In genomic region chr5:132837420-132837819, GRCm38 (mm10) we compare ENCODE assay signal across 23 mouse cellular contexts.
A peak's percentile ranks its signal among the peaks of the same experiment; 100 is the strongest.
DNase-seq lines count a peak whose midpoint lies in the region; ATAC-seq and TF ChIP-seq lines count a peak whose summit lies in the region.
"Had no signal": no experiment of that assay in that cellular context is flagged by ENCODE, and none has a peak within 500 bp of the region (broad histone marks: within the 10 kb centered on the region; RNA-seq: fewer than 3 reads in every experiment).

No protein-coding gene starts in this region.

- H3K27ac ChIP-seq in embryonic facial prominence, embryonic 14.5 days (replicated peaks; ENCODE audit: low read depth, low read length), result no peak overlapping the region
- H3K27ac ChIP-seq in embryonic facial prominence, embryonic 10.5 days (replicated peaks), result no peak overlapping the region
- H3K27ac ChIP-seq in kidney, embryonic 16.5 days (ENCODE audit: low read length), result no peak overlapping the region
- no peak overlapping the region for H3K27ac ChIP-seq in midbrain, embryonic 11.5 days (ENCODE audit: low read depth, low read length)
- no peak overlapping the region for H3K27ac ChIP-seq in midbrain, embryonic 15.5 days
- no peak overlapping the region for H3K27ac ChIP-seq in limb, embryonic 14.5 days (replicated peaks; ENCODE audit: low read depth, low read length)
- H3K27ac ChIP-seq: embryonic facial prominence, embryonic 13.5 days; forebrain, embryonic 13.5 days; heart, embryonic 10.5 days; hindbrain, embryonic 12.5 days had no signal

- no peak overlapping the region for H3K4me2 ChIP-seq in embryonic facial prominence, embryonic 14.5 days (ENCODE audit: low read depth, low read length)
- H3K4me2 ChIP-seq in kidney, embryonic 16.5 days (replicated peaks; ENCODE audit: low read depth, low read length), result no peak overlapping the region
- H3K4me2 ChIP-seq in midbrain, embryonic 11.5 days, result no peak overlapping the region
- H3K4me2 ChIP-seq in midbrain, embryonic 15.5 days, result no peak overlapping the region
- no peak overlapping the region for H3K4me2 ChIP-seq in limb, embryonic 14.5 days (replicated peaks; ENCODE audit: low read depth, low read length, severe bottlenecking)
- H3K4me2 ChIP-seq: embryonic facial prominence, embryonic 13.5 days; forebrain, embryonic 13.5 days; hindbrain, embryonic 12.5 days had no signal

- DNase-seq in embryonic facial prominence, embryonic 14.5 days (ENCODE audit: low spot score), result peak; percentile 73
- no peak for DNase-seq in embryonic facial prominence, embryonic 10.5 days (ENCODE audit: low spot score)
- no peak for DNase-seq in kidney, postnatal 14 days
- peak; percentile 28 for DNase-seq in midbrain, embryonic 11.5 days (ENCODE audit: low spot score, missing footprints)
- peak; percentile 83 for DNase-seq in limb, embryonic 14.5 days (ENCODE audit: low spot score)
- DNase-seq: adrenal gland, adult 8-10 months; adrenal gland, postnatal 36 days; B cell, adult 2 months; cerebellum, adult 11 months; cerebellum, adult 9-10 months; cerebellum, postnatal 25 days; gastrocnemius, postnatal 10 days; heart, adult 18-20 months; heart, postnatal 10 days; heart, postnatal 4 days had no signal

- WGBS in embryonic facial prominence, embryonic 14.5 days, result 20% methylated on average over 2 of the region's 2 CpGs
- 58% methylated on average over 2 of the region's 2 CpGs for WGBS in embryonic facial prominence, embryonic 10.5 days
- 4% methylated on average over 2 of the region's 2 CpGs for WGBS in kidney, embryonic 16.5 days
- 54% methylated on average over 2 of the region's 2 CpGs for WGBS in midbrain, embryonic 11.5 days
- 34% methylated on average over 2 of the region's 2 CpGs for WGBS in midbrain, embryonic 15.5 days
- 17% methylated on average over 2 of the region's 2 CpGs for WGBS in limb, embryonic 14.5 days

- H3K9ac ChIP-seq in embryonic facial prominence, embryonic 14.5 days (ENCODE audit: low read depth, low read length), result no peak overlapping the region
- H3K9ac ChIP-seq in kidney, embryonic 16.5 days (replicated peaks; ENCODE audit: low read length), result no peak overlapping the region
- no peak overlapping the region for H3K9ac ChIP-seq in midbrain, embryonic 11.5 days (ENCODE audit: low read length)
- no peak overlapping the region for H3K9ac ChIP-seq in midbrain, embryonic 15.5 days
- H3K9ac ChIP-seq in limb, embryonic 14.5 days (ENCODE audit: low read depth, low read length, severe bottlenecking), result no peak overlapping the region
- H3K9ac ChIP-seq: embryonic facial prominence, embryonic 13.5 days; forebrain, embryonic 13.5 days; hindbrain, embryonic 12.5 days had no signal

- TF ChIP-seq POLR2A in limb, embryonic 14.5 days (IDR thresholded peaks at IDR 0.05; ENCODE audit: borderline replicate concordance, extremely low read depth, insufficient read depth, insufficient read length), result no peak

- H3K4me3 ChIP-seq in embryonic facial prominence, embryonic 14.5 days (ENCODE audit: low read depth, low read length), result no peak overlapping the region
- no peak overlapping the region for H3K4me3 ChIP-seq in embryonic facial prominence, embryonic 10.5 days
- H3K4me3 ChIP-seq in kidney, embryonic 16.5 days (ENCODE audit: low read length), result no peak overlapping the region
- no peak overlapping the region for H3K4me3 ChIP-seq in midbrain, embryonic 11.5 days (ENCODE audit: low read depth, low read length)
- H3K4me3 ChIP-seq in midbrain, embryonic 15.5 days, result no peak overlapping the region
- H3K4me3 ChIP-seq in limb, embryonic 14.5 days (replicated peaks; ENCODE audit: low read length), result no peak overlapping the region
- H3K4me3 ChIP-seq: embryonic facial prominence, embryonic 13.5 days; forebrain, embryonic 13.5 days; heart, embryonic 10.5 days; hindbrain, embryonic 12.5 days had no signal

- 0 out of 2 replicates have a peak, but pooled peaks cover 5% of the 10 kb centered on the region for H3K9me3 ChIP-seq in embryonic facial prominence, embryonic 14.5 days (ENCODE audit: control insufficient read depth, low read length)
- peaks cover 6% of the 10 kb centered on the region; the same call in 1 of the 2 replicates for H3K9me3 ChIP-seq in embryonic facial prominence, embryonic 10.5 days
- no peaks in the 10 kb centered on the region for H3K9me3 ChIP-seq in kidney, embryonic 16.5 days (ENCODE audit: low read length)
- H3K9me3 ChIP-seq in midbrain, embryonic 11.5 days (ENCODE audit: control insufficient read depth, low read length), result no peaks in the 10 kb centered on the region; the same call in 1 of the 2 replicates
- no peaks in the 10 kb centered on the region for H3K9me3 ChIP-seq in midbrain, embryonic 15.5 days
- peaks cover 3% of the 10 kb centered on the region; the same call in 1 of the 2 replicates for H3K9me3 ChIP-seq in limb, embryonic 14.5 days (ENCODE audit: control insufficient read depth, low read length)
- H3K9me3 ChIP-seq: forebrain, embryonic 13.5 days; heart, embryonic 10.5 days; hindbrain, embryonic 12.5 days had no signal

- no peaks in the 10 kb centered on the region for H3K36me3 ChIP-seq in embryonic facial prominence, embryonic 14.5 days (ENCODE audit: control insufficient read depth, insufficient read depth, low read length)
- H3K36me3 ChIP-seq in embryonic facial prominence, embryonic 10.5 days (replicated peaks), result no peaks in the 10 kb centered on the region
- H3K36me3 ChIP-seq in kidney, embryonic 16.5 days (ENCODE audit: insufficient read depth, low read length), result no peaks in the 10 kb centered on the region
- no peaks in the 10 kb centered on the region for H3K36me3 ChIP-seq in midbrain, embryonic 11.5 days (ENCODE audit: control insufficient read depth, insufficient read depth, low read length)
- no peaks in the 10 kb centered on the region for H3K36me3 ChIP-seq in midbrain, embryonic 15.5 days (replicated peaks)
- H3K36me3 ChIP-seq in limb, embryonic 14.5 days (ENCODE audit: control insufficient read depth, insufficient read depth, low read length), result no peaks in the 10 kb centered on the region
- H3K36me3 ChIP-seq: embryonic facial prominence, embryonic 13.5 days; G1E; heart, embryonic 10.5 days; hindbrain, embryonic 12.5 days had no signal

- no peaks in the 10 kb centered on the region for H3K27me3 ChIP-seq in embryonic facial prominence, embryonic 14.5 days (replicated peaks; ENCODE audit: control insufficient read depth, insufficient read depth, low read length)
- H3K27me3 ChIP-seq in embryonic facial prominence, embryonic 10.5 days (replicated peaks; ENCODE audit: low read depth, poor library complexity, severe bottlenecking), result no peaks in the 10 kb centered on the region
- H3K27me3 ChIP-seq in kidney, embryonic 16.5 days (ENCODE audit: insufficient read depth, low read length), result no peaks in the 10 kb centered on the region
- no peaks in the 10 kb centered on the region for H3K27me3 ChIP-seq in midbrain, embryonic 11.5 days (ENCODE audit: control insufficient read depth, insufficient read depth, low read length)
- H3K27me3 ChIP-seq in midbrain, embryonic 15.5 days (replicated peaks), result no peaks in the 10 kb centered on the region
- no peaks in the 10 kb centered on the region for H3K27me3 ChIP-seq in limb, embryonic 14.5 days (ENCODE audit: control insufficient read depth, insufficient read depth, low read length)
- H3K27me3 ChIP-seq: embryonic facial prominence, embryonic 13.5 days; forebrain, embryonic 13.5 days; hindbrain, embryonic 12.5 days had no signal

- ATAC-seq in embryonic facial prominence, embryonic 14.5 days (ENCODE audit: low read depth), result no peak
- ATAC-seq in kidney, embryonic 16.5 days (ENCODE audit: low FRiP score, low TSS enrichment), result peak; percentile 87
- ATAC-seq in midbrain, embryonic 11.5 days (ENCODE audit: low FRiP score), result no peak
- ATAC-seq in midbrain, embryonic 15.5 days (replicated peaks), result no peak
- no peak for ATAC-seq in limb, embryonic 14.5 days (ENCODE audit: low FRiP score, low read depth)
- ATAC-seq: CD4-positive, CD25-positive, alpha-beta regulatory T cell, adult 4 months; forebrain, embryonic 13.5 days had no signal

- peaks cover 6% of the 10 kb centered on the region; the same call in 1 of the 2 replicates for H3K4me1 ChIP-seq in embryonic facial prominence, embryonic 14.5 days (ENCODE audit: control insufficient read depth, insufficient read depth, low read length)
- H3K4me1 ChIP-seq in embryonic facial prominence, embryonic 10.5 days, result no peaks in the 10 kb centered on the region
- H3K4me1 ChIP-seq in kidney, embryonic 16.5 days (ENCODE audit: insufficient read depth, low read length), result no peaks in the 10 kb centered on the region
- no peaks in the 10 kb centered on the region for H3K4me1 ChIP-seq in midbrain, embryonic 11.5 days (ENCODE audit: control insufficient read depth, insufficient read depth, low read length)
- H3K4me1 ChIP-seq in midbrain, embryonic 15.5 days, result no peaks in the 10 kb centered on the region
- no peaks in the 10 kb centered on the region for H3K4me1 ChIP-seq in limb, embryonic 14.5 days (ENCODE audit: control insufficient read depth, insufficient read depth, low read length)
- H3K4me1 ChIP-seq: embryonic facial prominence, embryonic 13.5 days; forebrain, embryonic 13.5 days; heart, embryonic 10.5 days; hindbrain, embryonic 12.5 days had no signal

Comparison
In these comparisons a context has a peak if more than half of its experiments do, and no peak if none do; other contexts are left out.
1. DNase-seq: peak in embryonic facial prominence, embryonic 14.5 days (single experiment), midbrain, embryonic 11.5 days (single experiment) and limb, embryonic 14.5 days (single experiment); none in embryonic facial prominence, embryonic 10.5 days (single experiment) and kidney, postnatal 14 days (single experiment).